Mouse (Mus musculus): Measurements from ENCODE around the gene Cenpm. TPM values are rescaled to one million over a fixed set of nuclear protein-coding genes. Genes with fewer than 3 reads are reported as not detected.

Gene Cenpm
- total RNA-seq, 2 experiments from 2014 or later: 5.1 to 5.3 TPM

DNA sequence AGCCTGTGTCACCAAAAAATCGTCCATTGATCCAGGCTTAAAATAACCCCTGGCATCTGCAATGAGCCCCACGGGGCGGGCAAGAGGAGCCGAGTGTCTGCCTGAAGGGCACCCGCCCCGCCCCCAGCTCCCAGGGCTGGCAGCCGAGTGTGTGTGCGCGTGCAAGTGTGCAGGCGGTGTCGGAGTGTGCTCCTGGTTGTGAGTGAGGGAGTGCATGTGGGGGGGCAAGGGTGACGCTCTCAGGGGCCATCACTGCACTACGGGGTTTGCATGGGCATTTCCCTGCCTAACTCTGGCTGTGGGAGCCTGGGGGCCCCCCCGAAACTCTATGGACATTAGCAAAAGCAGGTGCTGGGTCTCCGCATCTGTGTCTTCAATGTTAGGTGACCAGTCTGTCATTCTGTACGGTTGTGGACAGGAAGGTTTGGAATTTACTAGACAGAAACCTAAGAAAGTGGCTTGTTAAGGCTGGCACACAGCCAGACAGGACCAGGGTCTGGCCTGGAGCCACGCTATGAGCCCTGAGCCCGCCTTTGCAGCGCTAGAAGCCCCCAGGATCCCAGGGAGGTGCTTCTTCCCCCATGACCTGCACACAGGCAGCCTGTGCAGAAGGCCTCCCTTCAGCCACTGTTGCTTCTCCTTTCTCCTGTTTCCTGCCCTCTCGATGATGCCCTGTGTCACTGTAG is 28.3 kb downstream of the Cenpm start:
- DNase-seq (ENCODE audit: low spot score in 2 of 2): no peak

DNA sequence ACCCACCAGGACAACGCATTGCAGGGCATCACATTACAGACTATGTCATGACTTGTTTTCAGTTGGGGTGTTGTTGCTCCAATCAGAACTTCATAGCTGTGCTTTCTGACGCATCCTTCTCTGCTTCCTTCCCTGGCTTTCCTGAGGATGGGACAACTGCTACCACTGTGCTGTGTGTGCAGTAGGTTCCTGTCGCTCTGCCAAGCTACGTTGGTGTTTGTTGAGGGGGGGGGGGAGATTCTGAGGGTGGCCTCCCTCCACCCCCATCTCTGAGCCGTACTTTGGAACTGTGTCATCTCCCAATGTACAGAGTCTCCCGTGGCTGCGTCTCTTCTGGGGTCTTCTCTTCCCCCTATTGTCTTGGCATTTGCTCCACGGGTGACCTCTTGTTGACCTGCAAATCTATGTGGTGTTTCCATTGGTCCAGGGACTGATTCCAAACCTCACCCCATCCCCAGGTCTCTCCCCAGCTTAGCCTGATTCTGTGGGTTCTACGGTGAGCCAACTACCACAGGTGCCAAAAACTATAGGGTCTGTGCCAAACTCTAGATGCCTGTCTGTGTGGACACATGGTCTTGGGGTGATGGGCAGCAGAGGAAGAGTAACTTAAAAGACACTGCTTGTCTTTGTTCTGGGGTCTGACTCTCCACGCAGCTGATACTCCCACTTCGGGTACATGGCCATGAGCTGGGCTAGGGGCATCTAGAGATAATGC is 29.1 kb downstream of the Cenpm start:
- DNase-seq (ENCODE audit: low spot score in 2 of 2): no peak

DNA sequence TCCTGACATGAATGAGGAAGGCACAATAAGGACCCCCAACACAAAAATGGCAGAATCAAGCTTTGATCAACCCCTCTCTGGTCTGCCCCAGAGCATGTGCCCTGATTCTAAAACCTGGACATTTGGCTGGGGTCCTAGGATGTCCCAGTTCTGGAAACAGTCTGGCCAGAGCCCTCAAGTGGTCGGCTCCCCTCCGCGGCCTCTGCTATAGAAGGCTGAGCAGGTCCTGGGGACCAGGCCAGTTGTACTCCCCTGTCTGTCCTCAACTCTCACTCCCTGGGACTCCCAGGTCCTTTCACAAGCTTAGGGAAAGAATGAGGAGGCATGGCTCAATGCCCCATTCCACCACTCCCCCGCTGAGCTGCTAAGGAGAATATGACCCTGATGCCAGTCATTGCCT is 31.3 kb downstream of the Cenpm start:
- DNase-seq (ENCODE audit: low spot score in 2 of 2): no peak

DNA sequence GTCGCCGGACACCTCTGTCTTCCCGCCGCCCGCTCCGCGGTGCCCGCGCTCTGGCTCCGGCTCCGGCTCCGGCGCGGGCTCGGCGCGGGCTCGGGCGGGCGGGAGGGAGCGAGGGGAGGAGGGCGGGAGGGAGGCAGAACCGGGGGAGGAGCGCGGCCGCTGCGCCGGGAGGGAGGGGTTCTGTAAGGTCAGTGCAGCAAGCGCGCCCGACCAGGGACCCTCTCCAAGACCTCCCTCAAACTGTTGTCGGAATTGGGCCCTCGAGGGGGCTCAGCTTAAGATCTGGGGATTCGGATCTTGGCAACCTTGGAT is 31.8 kb downstream of the Cenpm start, which contains the start of gene Shisa8:
Shisa8 (minus strand) TSS at position 64 of the 312 bp plus-strand sequence.
- no peak for DNase-seq (ENCODE audit: low spot score in 2 of 2)

DNA sequence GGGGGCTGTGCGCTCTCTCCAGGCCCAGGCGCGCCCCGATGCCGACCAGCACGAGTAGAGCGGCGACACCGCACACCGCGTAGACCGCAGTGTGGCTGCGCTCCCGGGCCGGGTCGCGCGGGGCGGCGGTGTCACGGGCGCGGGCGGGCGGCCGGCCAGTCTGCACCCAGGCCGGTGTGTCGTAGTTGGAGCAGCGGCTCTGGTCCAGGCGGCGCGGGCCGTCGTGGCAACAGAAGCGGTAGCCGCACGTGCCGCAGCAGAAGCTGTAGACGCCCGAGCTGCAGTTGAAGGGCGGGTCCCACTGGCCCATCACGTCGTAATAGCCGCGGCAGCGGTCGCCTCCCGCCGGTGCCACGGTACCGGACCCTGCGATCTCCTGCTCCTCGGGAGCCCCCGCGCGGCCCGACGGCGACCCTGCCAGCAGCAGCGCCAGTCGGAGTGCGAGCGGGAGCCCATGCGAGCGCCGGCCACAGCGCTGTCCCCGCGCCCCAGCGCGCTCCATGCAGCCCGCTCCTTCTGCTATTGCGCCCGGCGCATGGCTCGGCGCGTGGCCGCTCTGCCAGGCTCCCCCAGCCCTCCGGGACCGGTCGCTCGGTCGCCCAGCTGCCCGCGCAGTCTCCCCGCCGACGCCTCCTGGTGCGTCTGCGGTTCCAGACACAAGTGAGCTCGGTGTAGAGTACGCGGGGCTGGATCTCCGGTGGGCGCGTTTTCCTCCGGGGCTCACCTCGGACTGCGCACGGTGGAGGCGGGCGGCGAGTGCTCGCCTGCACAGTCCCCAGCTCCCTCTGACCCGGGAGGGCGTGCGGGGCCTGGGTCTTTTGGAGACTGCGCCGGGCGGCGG is 32.4 kb downstream of the Cenpm start:
- no peak for DNase-seq (ENCODE audit: low spot score in 2 of 2)

DNA sequence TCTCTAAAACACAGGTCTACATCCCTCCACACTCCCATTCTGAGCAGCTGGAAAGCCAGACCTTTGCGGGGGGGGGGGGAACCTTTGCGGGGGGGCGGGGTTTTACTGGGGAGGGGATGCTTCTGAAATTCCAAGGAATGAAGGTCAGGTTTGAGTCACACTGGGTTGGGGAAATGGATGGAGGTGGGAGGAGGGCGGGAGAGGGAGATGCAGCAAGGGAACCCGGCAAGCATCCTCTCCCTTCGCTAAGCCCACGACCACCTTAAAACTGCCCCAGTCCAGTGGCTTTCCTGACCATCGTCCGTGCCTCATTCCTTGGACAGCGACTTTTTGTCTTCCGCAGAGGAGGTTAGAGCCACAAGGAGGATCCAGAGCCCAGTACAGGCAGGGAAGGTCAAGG is 33.3 kb downstream of the Cenpm start:
- DNase-seq (ENCODE audit: low spot score in 2 of 2): no peak

DNA sequence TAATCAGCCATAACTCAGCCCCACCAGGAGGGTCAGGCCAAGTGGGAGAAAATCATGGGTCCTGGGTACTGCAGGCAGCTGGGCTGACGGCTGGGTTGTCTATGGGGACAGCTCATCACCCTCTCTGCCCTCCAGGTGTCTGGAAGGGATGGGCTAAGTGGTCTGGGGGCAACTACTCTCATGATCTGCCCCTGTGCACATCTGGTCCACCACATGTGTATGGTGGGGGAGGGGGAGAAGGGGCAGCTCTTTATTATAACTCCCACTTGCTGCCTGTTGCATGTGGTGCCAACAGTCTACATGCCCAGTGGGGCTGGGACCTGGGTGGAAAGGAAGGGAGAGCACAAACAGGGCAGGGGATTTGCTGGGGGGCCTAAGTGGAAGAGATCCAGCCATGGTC is 33.7 kb downstream of the Cenpm start:
- no peak for DNase-seq (ENCODE audit: low spot score in 2 of 2)

DNA sequence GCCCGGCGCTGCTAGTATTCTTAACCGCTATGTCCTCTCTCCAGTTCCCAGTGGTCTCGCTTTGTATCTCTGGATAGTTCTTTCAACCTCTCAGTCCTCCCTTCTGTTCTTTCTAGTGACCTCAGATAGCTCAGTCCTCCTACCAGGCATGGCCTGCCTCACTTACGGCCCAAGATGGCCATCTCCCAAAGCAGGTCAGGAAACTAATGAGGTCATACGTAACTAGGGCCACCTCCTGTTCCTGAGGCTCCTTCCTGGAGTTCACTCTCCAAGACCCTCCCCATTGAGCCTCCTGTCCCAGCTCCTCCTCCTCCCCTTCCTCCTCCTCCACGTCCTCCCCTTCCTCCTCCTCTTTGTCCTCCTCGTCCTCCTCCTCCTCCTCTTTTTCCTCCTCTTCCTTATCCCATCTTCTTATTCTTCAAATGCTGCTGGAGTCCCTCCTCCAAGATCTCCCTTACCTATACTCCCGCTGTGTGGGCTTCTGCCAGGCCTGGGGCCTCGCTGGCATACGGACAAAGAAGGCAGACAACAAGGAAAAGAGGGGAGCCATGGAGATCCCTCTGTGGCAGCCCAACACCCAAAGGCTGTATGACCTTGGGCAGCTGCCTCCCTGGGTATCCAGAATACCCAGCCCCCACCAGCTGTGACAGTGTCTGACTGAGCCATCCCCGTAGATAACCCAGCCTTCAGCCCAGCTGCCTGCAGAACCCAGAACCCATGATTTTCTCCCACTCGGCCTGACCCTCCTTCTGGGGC is 35.1 kb downstream of the Cenpm start:
- no peak for DNase-seq (ENCODE audit: low spot score in 2 of 2)

DNA sequence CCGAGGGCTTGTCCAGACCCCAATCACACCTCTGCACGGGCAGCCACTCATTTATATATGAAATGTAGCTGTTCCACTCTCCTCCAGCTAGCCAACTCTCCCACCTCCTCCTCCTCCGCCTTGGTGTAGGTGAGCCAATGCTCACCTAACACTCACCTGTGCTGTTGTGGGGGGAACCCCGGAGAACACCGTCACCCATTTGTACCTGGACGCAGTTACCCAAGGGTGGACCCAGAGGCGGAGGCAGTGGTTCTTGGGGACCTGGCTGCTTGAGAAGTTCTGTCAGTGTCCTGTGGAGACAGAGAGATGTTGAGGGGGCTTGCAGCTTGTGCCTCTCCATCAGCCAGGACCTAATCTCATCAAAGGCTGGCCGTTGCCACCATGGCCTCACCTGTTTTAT is 36.2 kb downstream of the Cenpm start:
- no peak for DNase-seq (ENCODE audit: low spot score in 2 of 2)

DNA sequence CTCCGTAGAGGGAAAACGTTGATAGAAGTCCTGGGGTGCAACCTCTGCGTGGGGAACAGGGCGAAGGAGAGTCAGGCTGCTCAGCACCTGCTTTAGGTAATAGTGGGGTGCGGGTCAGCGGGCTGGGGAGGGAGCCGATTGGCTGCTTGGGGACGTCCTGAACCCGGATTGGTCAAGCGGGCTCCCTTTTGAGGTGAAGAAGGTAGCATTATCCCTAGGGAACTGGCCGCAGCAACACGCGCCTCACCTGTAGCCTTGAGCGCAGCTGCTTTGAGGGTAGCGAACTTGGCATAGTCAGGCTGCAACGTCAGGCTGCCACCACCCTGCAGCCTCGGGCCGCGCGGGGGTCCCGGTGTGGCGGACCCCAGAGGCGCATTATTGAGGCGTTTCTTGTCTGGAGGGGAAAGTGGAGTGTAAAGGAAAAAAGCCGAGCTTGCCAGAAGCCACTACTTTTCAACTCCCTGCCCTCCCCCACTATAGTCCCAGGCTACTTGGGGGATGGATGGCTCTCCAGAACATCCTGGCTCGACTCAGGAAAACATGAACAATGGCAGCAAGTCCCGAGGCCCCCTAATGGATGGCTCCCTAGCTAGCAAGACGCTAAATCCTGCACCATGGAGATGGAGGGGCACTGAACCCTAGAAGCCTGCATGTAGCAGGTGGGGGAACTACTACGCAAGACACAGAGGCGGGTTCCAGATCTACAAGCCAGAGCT is 36.9 kb downstream of the Cenpm start:
- no peak for DNase-seq (ENCODE audit: low spot score in 2 of 2)

DNA sequence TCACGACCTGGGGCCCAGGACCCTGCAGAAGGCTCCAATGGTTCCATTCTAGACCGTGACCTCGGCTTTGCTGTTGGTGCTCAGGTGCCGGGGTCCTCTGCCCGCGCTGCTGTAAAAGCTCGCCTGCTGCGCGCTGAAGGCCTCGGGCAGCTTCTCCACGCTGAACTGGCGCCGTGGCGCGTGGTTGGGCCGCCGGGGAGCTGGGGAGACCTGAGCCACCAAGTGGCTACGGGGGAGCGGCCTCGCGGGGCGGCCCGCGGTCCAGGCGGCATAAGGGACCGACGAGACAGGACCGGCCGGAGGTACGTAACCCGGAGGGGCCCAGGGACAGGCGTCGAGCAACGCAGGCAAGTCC is 37.5 kb downstream of the Cenpm start:
- no peak for DNase-seq (ENCODE audit: low spot score in 2 of 2)

DNA sequence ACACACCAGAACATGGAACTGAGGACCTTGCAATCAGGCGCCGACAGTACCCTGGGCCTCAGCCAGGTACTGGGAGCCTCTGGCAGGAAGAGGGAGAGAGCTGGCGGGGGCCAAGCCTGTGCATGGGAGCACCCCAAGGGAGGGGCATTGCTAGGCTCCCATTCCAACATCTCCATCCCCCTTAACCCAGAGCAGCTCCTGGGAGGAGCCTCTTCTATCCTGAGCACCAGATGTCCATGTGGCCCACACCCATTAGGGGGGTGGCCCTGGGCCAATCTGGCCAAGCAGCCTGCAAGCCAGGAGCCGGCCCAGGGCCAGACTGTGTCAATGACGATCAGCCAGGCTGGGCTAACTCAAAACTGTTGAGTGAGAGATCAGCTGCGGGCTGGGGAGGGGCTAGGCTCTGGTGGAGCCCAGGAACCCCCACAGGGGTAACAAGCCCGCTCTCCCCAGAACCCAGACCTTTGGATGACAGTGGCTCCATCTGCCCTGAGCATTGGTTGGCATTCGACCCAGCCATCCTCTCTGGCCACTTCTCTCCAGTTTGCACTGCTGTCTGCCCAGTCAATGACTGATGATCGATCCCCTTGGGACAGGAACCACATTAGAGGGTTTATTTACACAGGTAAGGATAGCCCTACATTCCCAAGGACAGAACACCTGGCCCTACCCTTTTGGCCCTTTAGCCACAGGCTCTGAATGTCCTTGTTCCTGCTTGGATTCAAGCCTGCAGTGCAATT is 38.0 kb downstream of the Cenpm start:
- peak; percentile 53 to 69 for DNase-seq (ENCODE audit: low spot score in 2 of 2)

DNA sequence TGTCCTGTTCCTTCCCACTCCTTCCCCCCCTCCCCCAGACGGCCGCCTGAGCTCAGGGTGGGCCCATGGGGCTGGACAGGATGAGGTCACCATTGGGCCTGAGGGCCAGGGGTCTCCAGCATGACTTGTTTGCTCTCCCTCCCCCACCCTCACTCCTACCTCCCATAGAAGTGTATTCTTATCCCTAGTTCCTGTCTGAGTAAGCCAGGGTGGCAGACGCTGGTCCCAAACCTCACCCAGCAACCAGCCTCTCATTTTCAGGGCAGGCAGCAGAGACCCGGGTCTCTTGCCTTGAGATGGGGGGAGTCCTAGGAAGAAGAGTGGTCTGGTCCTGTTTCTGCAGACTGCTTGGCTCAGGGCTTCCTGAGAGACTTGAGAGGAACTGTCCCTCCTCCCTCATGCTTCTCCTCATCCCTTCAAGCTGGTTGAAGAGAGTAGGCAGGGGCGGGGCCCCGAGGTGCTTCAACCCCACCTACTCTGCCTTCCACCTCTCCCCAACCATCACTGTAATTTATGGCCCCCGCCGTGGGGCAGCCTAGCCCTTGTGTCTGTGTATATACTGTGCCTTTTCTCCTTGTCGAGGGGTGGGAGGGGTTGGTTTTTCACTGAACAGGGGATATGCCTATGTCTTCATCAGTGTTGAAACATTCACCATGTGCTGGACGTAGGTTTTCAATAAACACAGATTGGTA is 39.7 kb downstream of the Cenpm start:
- DNase-seq (ENCODE audit: low spot score in 2 of 2): no peak

DNA sequence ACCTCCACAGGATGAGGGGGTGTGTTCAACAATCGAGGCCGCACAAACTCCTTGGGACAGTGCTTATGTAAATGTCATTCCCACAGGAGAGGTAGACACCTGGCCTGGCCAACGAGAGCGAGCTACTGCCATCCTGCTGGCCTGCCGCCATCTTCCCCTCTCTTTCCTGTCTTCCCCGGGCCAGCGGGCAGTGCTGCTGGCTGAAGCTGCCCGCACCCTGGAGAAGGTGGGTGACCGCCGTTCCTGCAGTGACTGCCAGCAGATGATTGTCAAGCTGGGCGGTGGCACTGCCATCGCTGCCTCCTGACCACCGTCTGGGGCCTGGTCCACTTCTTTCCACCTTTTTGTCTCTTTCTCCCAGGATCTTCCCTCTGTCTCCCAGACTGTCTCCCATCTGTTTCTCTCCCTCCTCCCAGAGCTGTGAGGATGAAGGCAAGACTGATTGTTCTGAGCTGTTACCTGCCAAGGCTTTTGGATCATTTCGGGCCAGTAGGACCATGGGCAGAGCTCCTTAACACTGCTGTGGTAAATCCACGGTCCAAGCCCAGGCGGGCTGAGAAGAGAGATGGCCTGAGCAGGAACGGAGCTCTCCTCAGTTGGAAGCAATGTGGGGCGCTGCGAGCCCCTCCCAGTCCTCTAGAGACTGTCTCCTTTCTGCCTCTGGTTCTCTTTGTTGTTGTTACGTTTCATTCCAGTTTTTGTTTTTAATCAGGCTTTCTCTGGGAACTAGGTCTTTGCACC is 40.8 kb downstream of the Cenpm start:
- no peak for DNase-seq (ENCODE audit: low spot score in 2 of 2)

DNA sequence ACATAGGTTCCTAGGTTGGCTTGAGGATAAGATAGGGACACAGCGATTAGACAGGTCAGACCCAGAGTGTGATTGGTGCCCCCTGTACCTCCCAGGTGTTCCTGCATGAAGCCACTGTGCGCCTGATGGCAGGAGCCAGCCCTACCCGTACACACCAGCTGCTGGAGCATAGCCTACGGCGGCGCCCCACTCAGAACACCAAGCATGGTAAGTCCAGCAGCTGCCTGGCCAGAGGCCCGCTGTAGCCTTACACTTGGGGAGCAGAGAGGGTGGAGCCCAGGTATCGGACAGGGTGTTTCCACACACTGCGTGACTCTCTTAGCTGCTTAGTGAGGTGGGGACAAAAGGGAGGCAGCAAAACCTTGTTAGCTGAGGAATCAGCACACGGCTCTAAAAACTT is 41.5 kb downstream of the Cenpm start:
- no peak for DNase-seq (ENCODE audit: low spot score in 2 of 2)

DNA sequence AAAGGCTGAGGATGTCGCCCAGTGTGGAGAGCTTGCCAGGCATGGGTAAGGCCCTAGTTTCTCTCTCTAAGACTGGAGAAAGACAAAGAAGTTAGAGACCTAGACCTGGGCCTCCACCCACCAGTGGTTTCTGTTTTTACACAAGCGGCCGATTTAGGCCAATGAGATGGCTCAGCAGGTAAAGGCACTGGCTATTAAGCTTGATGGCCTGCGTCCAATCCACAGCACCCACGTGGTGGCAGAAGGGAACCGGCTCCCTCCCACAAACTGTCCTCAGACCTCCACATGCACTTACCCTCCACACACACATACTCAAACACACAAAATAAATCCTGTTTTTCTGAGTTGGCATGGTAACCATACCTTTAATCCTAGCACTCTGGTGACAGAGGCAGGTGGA is 42.5 kb downstream of the Cenpm start:
- no peak for DNase-seq (ENCODE audit: low spot score in 2 of 2)

DNA sequence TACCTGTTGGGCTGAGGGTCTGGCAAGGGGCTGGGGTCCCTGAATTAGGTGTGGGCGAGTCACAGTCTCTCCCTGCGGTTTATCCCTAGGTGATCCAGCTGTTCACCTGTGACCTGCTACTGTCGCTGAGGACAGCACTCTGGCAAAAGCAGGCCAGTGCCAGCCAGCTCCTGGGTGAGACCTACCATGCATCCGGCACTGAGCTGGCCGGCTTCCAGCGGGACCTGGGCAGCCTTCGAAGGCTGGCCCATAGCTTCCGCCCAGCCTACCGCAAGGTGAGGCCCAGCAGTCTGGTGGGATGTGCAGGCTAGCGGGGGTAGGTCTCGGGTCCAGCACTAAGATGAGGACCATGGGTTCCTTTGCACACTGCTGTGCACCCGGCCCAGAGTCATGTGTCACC is 45.0 kb downstream of the Cenpm start:
- no peak for DNase-seq (ENCODE audit: low spot score in 2 of 2)

DNA sequence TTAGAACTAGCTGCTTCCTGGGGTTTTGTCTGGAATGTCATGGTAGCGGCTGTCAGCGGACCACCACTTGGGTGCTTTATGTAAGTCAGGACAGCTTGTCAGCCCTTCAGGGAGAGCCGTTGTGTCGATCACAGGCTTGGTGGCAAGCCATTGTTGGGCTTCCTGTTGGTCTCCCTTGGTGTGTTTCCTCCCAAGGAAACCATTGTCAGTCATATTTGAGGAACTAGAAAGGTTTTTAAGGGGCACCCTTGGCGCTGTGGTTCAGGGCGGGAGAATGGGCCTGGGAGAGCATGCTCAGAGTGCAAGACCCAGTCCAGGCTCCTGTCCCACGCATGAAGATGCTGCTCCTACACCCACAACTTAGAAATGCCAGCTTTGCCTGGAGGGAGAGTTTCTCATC is 46.2 kb downstream of the Cenpm start:
- DNase-seq (ENCODE audit: low spot score in 2 of 2): no peak

DNA sequence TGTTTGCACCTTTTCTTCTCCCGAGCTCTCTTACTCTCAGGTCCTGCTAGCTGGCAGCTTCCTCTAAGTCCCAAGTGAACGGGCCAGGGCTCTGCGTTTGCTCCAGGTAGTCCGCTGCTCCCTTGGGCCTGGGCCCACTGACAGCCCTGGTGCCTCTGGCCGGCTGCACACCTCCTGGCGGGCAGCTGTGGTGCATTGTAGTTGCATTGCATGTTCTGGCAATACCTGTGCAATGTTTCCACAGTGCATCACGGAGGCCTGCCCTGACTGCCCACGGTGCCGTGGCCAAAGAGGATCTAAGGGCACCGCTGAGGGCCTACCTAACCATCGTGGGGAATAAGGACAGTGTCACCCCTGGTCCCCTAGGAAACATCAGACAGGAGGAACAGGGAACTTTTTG is 46.6 kb downstream of the Cenpm start:
- no peak for DNase-seq (ENCODE audit: low spot score in 2 of 2)

Data from layer of hippocampus, postnatal 14 days (tissue).